19 mouse cellular contexts compared by ENCODE assay signal in genomic region chr14:11482151-11482550, GRCm38 (mm10).
"Had no signal": no experiment of that assay in that cellular context is flagged by ENCODE, and none has a peak within 500 bp of the region (broad histone marks: within the 10 kb centered on the region; RNA-seq: fewer than 3 reads in every experiment).

No protein-coding gene starts in this region.

- DNase-seq: lung, adult 2 months; lung, postnatal 14 days; lung, postnatal 36 days; retina, postnatal 1 day; right cerebral cortex, adult 18-20 months; right cerebral cortex, postnatal 25 days; right cerebral cortex, postnatal 4 days; spleen, adult 18-20 months; thymus, adult 18-20 months; thymus, postnatal 14 days; thymus, postnatal 36 days had no signal

- H3K9ac ChIP-seq: lung, embryonic 15.5 days; midbrain, embryonic 13.5 days; midbrain, embryonic 15.5 days; neural tube, embryonic 12.5 days had no signal

- H3K4me2 ChIP-seq: lung, embryonic 15.5 days; midbrain, embryonic 11.5 days; midbrain, embryonic 13.5 days; midbrain, embryonic 15.5 days; neural tube, embryonic 12.5 days had no signal

- H3K4me3 ChIP-seq: lung, embryonic 15.5 days; megakaryocyte, embryonic 14.5 days; midbrain, embryonic 13.5 days; midbrain, embryonic 15.5 days; neural tube, embryonic 12.5 days had no signal

- H3K27ac ChIP-seq: lung, embryonic 15.5 days; macrophage; midbrain, embryonic 13.5 days; midbrain, embryonic 15.5 days; neural tube, embryonic 12.5 days had no signal

- H3K36me3 ChIP-seq: lung, embryonic 15.5 days; midbrain, embryonic 13.5 days; midbrain, embryonic 15.5 days; neural tube, embryonic 12.5 days had no signal

- H3K27me3 ChIP-seq: lung, embryonic 15.5 days; megakaryocyte, embryonic 14.5 days; midbrain, embryonic 15.5 days; neural tube, embryonic 12.5 days had no signal

- H3K9me3 ChIP-seq: lung, embryonic 15.5 days; midbrain, embryonic 13.5 days; midbrain, embryonic 15.5 days; neural tube, embryonic 12.5 days had no signal

- H3K4me1 ChIP-seq: lung, embryonic 15.5 days; megakaryocyte, embryonic 14.5 days; midbrain, embryonic 13.5 days; midbrain, embryonic 15.5 days; neural tube, embryonic 12.5 days had no signal

- ATAC-seq: lung, postnatal 0 days; midbrain, embryonic 13.5 days; midbrain, embryonic 15.5 days had no signal
